Mouse (Mus musculus): Measurements from ENCODE around the gene Oas2. TPM values are rescaled to one million over a fixed set of nuclear protein-coding genes. Genes with fewer than 3 reads are reported as not detected.
"Not testable (repeated sequence)": the region's sequence is repeated elsewhere in the genome, so short reads cannot be mapped to it uniquely, and the experiment has no call there.

Gene Oas2
- 0.17 and 0.43 TPM in 2 replicates for polyA plus RNA-seq (2014; fragmentation: Nextera tagmentation; extraction: Ambion mirVana)

DNA sequence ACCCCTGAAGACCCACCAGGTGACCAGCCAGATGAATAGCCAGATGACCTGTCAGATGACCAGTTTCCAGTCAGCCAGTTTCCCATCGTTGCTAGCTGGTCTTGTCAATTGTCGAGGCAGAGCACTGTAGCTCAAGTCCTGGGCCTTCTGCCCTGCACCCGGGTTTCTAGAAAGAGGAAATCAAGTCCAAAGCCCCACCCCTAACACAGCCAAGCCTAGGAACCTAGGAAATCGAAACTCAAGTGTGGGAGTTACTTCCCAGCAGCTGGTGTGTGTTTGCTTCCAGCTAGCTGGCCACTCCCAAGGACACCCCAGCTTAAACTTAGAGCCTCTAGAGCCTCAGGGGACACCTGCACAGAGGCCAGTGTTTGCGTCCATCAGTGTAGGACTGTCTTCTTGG is at the start of gene Oas2:
Gene Oas2 (minus strand): TSS at position 166 of the 400 bp plus-strand sequence.
- H3K36me3 ChIP-seq (replicated peaks; ENCODE audit: control insufficient read depth, insufficient read depth, low read depth, low read length): no peaks in the 10 kb centered on the region
- H3K4me1 ChIP-seq (ENCODE audit: control insufficient read depth, insufficient read depth, low read length): no peaks in the 10 kb centered on the region
- no peak within 1 kb of the TSS for H3K4me2 ChIP-seq (ENCODE audit: low read depth, low read length)
- no peak within 1 kb of the TSS for H3K27ac ChIP-seq (replicated peaks; ENCODE audit: low read depth, low read length)
- H3K27me3 ChIP-seq (ENCODE audit: control insufficient read depth, insufficient read depth, low read length): no peaks in the 10 kb centered on the region
- WGBS: 68% methylated on average over 5 of the region's 5 CpGs
- no peak within 1 kb of the TSS for H3K9ac ChIP-seq (replicated peaks; ENCODE audit: low read length)
- no peaks in the 10 kb centered on the region for H3K9me3 ChIP-seq (replicated peaks; ENCODE audit: control insufficient read depth, low read length)
- DNase-seq (ENCODE audit: low spot score) (no peak), ATAC-seq (replicated peaks; ENCODE audit: insufficient number of reproducible peaks, low FRiP score, low TSS enrichment, low read depth) (no peak)
- no peak within 1 kb of the TSS for H3K4me3 ChIP-seq (ENCODE audit: low read depth, low read length)

DNA sequence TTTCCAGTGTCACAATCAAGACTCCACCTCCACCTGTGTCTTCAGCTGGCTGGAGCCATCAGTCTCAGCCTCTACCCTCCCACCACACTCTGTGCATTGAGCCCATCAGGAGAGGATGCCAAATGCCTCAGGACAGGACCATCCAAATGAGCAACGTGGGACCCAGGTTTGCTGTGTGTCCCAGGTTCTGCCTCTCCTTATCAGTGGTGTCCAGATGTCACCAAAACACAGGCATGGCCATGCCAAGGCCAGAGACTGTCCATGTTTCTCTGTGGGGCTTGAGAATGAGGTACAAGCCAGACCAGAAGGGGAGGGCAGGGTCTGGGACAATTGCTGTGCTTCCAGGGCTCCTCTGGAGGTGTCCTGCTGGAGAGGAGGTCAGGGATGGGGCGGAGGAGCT is 49.3 kb upstream of the Oas2 start:
- H3K9ac ChIP-seq (replicated peaks; ENCODE audit: low read length); ATAC-seq (replicated peaks; ENCODE audit: insufficient number of reproducible peaks, low FRiP score, low TSS enrichment, low read depth); H3K27ac ChIP-seq (replicated peaks; ENCODE audit: low read depth, low read length); H3K4me2 ChIP-seq (ENCODE audit: low read depth, low read length); H3K4me3 ChIP-seq (ENCODE audit: low read depth, low read length); DNase-seq (ENCODE audit: low spot score); H3K4me1 ChIP-seq (ENCODE audit: control insufficient read depth, insufficient read depth, low read length); H3K27me3 ChIP-seq (ENCODE audit: control insufficient read depth, insufficient read depth, low read length); H3K36me3 ChIP-seq (replicated peaks; ENCODE audit: control insufficient read depth, insufficient read depth, low read depth, low read length); H3K9me3 ChIP-seq (replicated peaks; ENCODE audit: control insufficient read depth, low read length): not testable (repeated sequence)
- 64% methylated on average over 2 of the region's 2 CpGs for WGBS

DNA sequence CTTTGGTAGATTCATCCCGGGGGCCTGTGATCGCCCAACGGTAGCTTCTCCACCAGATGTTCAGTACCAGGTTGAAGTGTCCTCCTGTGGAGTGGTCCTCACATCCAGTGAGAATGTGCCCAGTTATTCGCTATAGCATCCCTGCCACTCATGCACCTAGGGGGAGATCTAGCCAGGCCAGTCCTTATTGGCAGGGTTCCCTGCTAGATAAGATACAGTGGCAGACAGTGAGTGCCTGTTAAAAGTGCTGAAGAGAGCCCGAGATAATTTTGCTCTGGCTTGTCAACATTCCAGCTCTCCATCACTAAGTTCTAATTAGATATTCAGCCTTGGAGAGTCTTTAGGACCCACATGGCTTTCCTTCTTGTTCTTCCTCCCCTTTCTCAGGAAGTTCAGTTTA is 48.5 kb upstream of the Oas2 start:
- not testable (repeated sequence) for H3K4me3 ChIP-seq (ENCODE audit: low read depth, low read length); H3K4me1 ChIP-seq (ENCODE audit: control insufficient read depth, insufficient read depth, low read length); H3K4me2 ChIP-seq (ENCODE audit: low read depth, low read length); H3K27me3 ChIP-seq (ENCODE audit: control insufficient read depth, insufficient read depth, low read length); H3K36me3 ChIP-seq (replicated peaks; ENCODE audit: control insufficient read depth, insufficient read depth, low read depth, low read length); H3K9ac ChIP-seq (replicated peaks; ENCODE audit: low read length); ATAC-seq (replicated peaks; ENCODE audit: insufficient number of reproducible peaks, low FRiP score, low TSS enrichment, low read depth); DNase-seq (ENCODE audit: low spot score); H3K9me3 ChIP-seq (replicated peaks; ENCODE audit: control insufficient read depth, low read length); H3K27ac ChIP-seq (replicated peaks; ENCODE audit: low read depth, low read length)
- 80% methylated on average over 5 of the region's 5 CpGs for WGBS

DNA sequence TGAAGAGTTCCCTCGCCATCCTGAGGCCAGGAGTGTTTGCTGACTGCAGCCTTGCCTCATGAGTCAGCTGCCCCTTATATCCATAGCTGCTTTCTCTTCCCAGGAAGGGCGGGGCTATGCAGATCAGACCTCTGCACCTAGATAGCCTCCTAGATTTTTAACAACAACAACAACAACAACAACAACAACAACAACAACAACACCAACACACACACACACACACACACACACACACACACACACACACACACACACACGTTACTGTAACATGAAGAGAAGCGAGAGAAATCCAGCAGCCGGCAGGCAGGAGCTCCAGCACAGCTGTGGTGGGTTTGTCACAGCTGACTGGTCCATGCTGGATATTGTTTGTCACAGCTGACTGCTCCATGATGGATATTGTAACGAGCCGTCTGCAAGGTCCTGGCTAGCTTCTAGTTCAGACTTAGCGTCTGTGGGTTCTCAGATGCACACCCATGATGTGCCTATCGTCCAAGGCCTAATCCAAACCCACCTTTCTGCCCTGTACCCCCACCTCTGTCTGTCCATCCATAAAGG is 45.9 kb upstream of the Oas2 start, which contains the start of gene Oas1e:
Gene Oas1e (minus strand): TSS at position 51 of the 555 bp plus-strand sequence.
- 71% methylated on average over 9 of the region's 9 CpGs for WGBS
- not testable (repeated sequence) for H3K27ac ChIP-seq (replicated peaks; ENCODE audit: low read depth, low read length); H3K4me1 ChIP-seq (ENCODE audit: control insufficient read depth, insufficient read depth, low read length); H3K9me3 ChIP-seq (replicated peaks; ENCODE audit: control insufficient read depth, low read length); H3K9ac ChIP-seq (replicated peaks; ENCODE audit: low read length); H3K4me3 ChIP-seq (ENCODE audit: low read depth, low read length); H3K4me2 ChIP-seq (ENCODE audit: low read depth, low read length); H3K27me3 ChIP-seq (ENCODE audit: control insufficient read depth, insufficient read depth, low read length); DNase-seq (ENCODE audit: low spot score); ATAC-seq (replicated peaks; ENCODE audit: insufficient number of reproducible peaks, low FRiP score, low TSS enrichment, low read depth); H3K36me3 ChIP-seq (replicated peaks; ENCODE audit: control insufficient read depth, insufficient read depth, low read depth, low read length)

DNA sequence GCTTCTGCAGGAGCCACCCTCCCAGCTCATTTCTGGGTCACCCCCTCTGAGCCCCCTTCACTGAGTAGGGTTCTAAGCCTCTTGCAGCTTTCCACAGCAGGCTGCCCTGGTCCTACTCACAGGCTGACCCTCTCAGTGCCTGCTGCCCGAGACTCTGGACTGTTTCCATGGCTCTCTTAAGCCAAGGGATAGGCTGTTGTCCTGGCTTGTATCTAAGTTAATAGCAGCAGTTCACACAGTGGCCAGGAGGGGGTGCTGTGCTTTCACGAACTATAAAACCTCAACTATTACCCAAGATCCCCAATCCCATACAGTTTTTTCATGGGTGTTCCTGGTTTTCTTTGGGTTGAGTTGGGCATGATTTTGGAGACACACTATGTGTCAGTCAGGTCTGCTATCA is 43.4 kb upstream of the Oas2 start:
- no peaks in the 10 kb centered on the region for H3K9me3 ChIP-seq (replicated peaks; ENCODE audit: control insufficient read depth, low read length)

DNA sequence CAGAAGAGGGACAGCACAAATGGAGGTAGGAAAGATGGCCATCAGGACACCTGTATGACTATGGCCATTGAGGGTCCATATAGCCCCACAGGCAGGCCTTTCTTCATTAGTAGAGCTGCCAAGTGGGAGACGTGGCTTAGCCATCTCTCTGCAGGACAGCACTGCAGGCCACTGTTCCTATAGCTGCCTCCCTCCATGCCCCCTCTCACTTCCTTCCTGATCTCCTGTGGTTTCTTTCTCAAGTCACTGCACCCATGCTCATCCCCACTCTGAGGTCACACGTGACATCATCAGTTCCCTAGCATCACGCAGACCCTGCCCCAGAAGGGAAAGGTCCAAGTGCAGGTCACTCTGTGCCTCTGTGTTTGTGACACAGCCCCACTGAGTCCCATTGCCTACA is 37.4 kb upstream of the Oas2 start:
- H3K9me3 ChIP-seq (replicated peaks; ENCODE audit: control insufficient read depth, low read length): no peaks in the 10 kb centered on the region
- H3K4me1 ChIP-seq (ENCODE audit: control insufficient read depth, insufficient read depth, low read length): no peaks in the 10 kb centered on the region
- H3K27me3 ChIP-seq (ENCODE audit: control insufficient read depth, insufficient read depth, low read length): no peaks in the 10 kb centered on the region
- H3K4me3 ChIP-seq (ENCODE audit: low read depth, low read length): no peak overlapping the region
- H3K4me2 ChIP-seq (ENCODE audit: low read depth, low read length): no peak overlapping the region
- H3K9ac ChIP-seq (replicated peaks; ENCODE audit: low read length): no peak overlapping the region
- no peak overlapping the region for H3K27ac ChIP-seq (replicated peaks; ENCODE audit: low read depth, low read length)
- WGBS: 57% methylated on average over 3 of the region's 3 CpGs
- ATAC-seq (replicated peaks; ENCODE audit: insufficient number of reproducible peaks, low FRiP score, low TSS enrichment, low read depth) (no peak), DNase-seq (ENCODE audit: low spot score) (no peak)
- H3K36me3 ChIP-seq (replicated peaks; ENCODE audit: control insufficient read depth, insufficient read depth, low read depth, low read length): no peaks in the 10 kb centered on the region

More for the DNA sequence above, 43.4 kb upstream of the Oas2 start:
- H3K9ac ChIP-seq (replicated peaks; ENCODE audit: low read length): no peak overlapping the region
- H3K36me3 ChIP-seq (replicated peaks; ENCODE audit: control insufficient read depth, insufficient read depth, low read depth, low read length): no peaks in the 10 kb centered on the region
- H3K27me3 ChIP-seq (ENCODE audit: control insufficient read depth, insufficient read depth, low read length): no peaks in the 10 kb centered on the region
- no peak overlapping the region for H3K4me2 ChIP-seq (ENCODE audit: low read depth, low read length)
- DNase-seq (ENCODE audit: low spot score) (peak; percentile 54), ATAC-seq (replicated peaks; ENCODE audit: insufficient number of reproducible peaks, low FRiP score, low TSS enrichment, low read depth) (no peak)
- no peak overlapping the region for H3K27ac ChIP-seq (replicated peaks; ENCODE audit: low read depth, low read length)
- H3K4me3 ChIP-seq (ENCODE audit: low read depth, low read length): no peak overlapping the region
- no peaks in the 10 kb centered on the region for H3K4me1 ChIP-seq (ENCODE audit: control insufficient read depth, insufficient read depth, low read length)
- 38% methylated on average over 2 of the region's 2 CpGs for WGBS

DNA sequence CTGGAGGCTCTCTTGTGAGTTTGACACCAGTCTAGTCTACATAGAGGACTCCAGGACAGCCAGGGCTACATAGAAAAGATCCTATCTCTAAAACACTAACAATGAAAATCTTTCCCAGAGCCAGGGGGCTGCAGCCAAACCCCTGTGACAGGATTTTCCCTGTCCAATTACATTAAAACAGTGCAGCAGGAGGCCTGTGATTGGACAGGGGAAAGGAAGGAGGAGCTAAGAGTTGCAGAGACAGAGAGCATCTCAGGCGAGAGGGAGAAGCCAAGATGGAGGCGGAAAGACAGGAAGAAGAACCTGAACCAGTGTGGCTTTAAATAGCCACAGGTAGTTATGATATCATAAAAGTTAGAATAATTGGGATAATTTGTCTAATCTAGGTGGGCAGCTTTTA is 32.8 kb upstream of the Oas2 start:
- Histone ChIP-seq H3K9ac (replicated peaks; ENCODE audit: low read length) (no peak overlapping the region), H3K36me3 (replicated peaks; ENCODE audit: control insufficient read depth, insufficient read depth, low read depth, low read length) (no peaks in the 10 kb centered on the region), H3K4me2 (ENCODE audit: low read depth, low read length) (no peak overlapping the region), H3K27ac (replicated peaks; ENCODE audit: low read depth, low read length) (no peak overlapping the region), H3K27me3 (ENCODE audit: control insufficient read depth, insufficient read depth, low read length) (no peaks in the 10 kb centered on the region), H3K4me3 (ENCODE audit: low read depth, low read length) (no peak overlapping the region), H3K9me3 (replicated peaks; ENCODE audit: control insufficient read depth, low read length) (no peaks in the 10 kb centered on the region), H3K4me1 (ENCODE audit: control insufficient read depth, insufficient read depth, low read length) (no peaks in the 10 kb centered on the region)
- WGBS: 74% methylated on average over 2 of the region's 2 CpGs
- no peak for DNase-seq (ENCODE audit: low spot score)
- ATAC-seq (replicated peaks; ENCODE audit: insufficient number of reproducible peaks, low FRiP score, low TSS enrichment, low read depth): no peak

DNA sequence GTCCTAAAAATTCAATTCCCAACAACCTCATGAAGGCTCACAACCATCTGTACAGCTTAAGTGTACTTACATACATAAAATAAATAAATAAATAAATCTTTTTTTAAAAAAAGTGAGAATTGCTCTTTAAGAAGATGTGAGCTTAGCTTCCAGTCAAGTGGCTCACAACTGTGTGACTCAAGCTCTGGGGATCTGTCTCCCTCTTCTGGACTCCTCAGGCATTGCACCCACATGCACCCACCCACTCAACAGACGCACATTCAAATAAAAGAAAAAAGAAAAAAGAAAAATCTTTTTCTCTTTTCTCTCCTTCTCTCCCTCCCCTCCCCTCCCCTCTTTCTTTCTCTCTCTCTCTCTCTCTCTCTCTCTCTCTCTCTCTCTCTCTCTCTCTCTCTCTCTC is 32.0 kb upstream of the Oas2 start:
- H3K4me2 ChIP-seq (ENCODE audit: low read depth, low read length): no peak overlapping the region
- WGBS: 100% methylated on average over 1 of the region's 1 CpGs
- H3K4me3 ChIP-seq (ENCODE audit: low read depth, low read length): no peak overlapping the region
- no peaks in the 10 kb centered on the region for H3K4me1 ChIP-seq (ENCODE audit: control insufficient read depth, insufficient read depth, low read length)
- ATAC-seq (replicated peaks; ENCODE audit: insufficient number of reproducible peaks, low FRiP score, low TSS enrichment, low read depth) (no peak), DNase-seq (ENCODE audit: low spot score) (no peak)
- no peaks in the 10 kb centered on the region for H3K27me3 ChIP-seq (ENCODE audit: control insufficient read depth, insufficient read depth, low read length)
- no peak overlapping the region for H3K9ac ChIP-seq (replicated peaks; ENCODE audit: low read length)
- H3K9me3 ChIP-seq (replicated peaks; ENCODE audit: control insufficient read depth, low read length): no peaks in the 10 kb centered on the region
- H3K27ac ChIP-seq (replicated peaks; ENCODE audit: low read depth, low read length): no peak overlapping the region
- no peaks in the 10 kb centered on the region for H3K36me3 ChIP-seq (replicated peaks; ENCODE audit: control insufficient read depth, insufficient read depth, low read depth, low read length)

Measured in embryonic facial prominence, embryonic 11.5 days (tissue).